Mouse (Mus musculus) G1E (cell line): ENCODE measurements around the gene Zscan10. TPM values are rescaled to one million over a fixed set of nuclear protein-coding genes. Genes with fewer than 3 reads are reported as not detected.
A peak's percentile ranks its signal among the peaks of the same experiment; 100 is the strongest.

Experiments used
- ATAC-seq: 2 replicates; pipeline ENCODE4 v1.8.0; 2016; ENCODE audit warnings: mild to moderate bottlenecking; ENCODE audit not compliant: insufficient number of reproducible peaks, poor library complexity, low FRiP score, severe bottlenecking; ENCODE audit errors: extremely low read depth
- DNase-seq: peaks from one replicate; pipeline ENCODE4 v3.0.0; 2012; ENCODE audit warnings: low spot score
- H3K27me3 ChIP-seq: 2 replicates; pipeline ENCODE4 v1.6.1; 2012; ENCODE audit warnings: mild to moderate bottlenecking, low read length, inconsistent platforms; ENCODE audit not compliant: insufficient read depth
- H3K36me3 ChIP-seq: replicated peaks from 2 replicates; pipeline ENCODE3; 2012; ENCODE audit warnings: mild to moderate bottlenecking, inconsistent platforms
- H3K4me1 ChIP-seq: 2 replicates; pipeline ENCODE4 v1.6.1; 2012; ENCODE audit warnings: low read depth, low read length, inconsistent platforms, mixed read lengths; ENCODE audit not compliant: insufficient read depth
- H3K4me3 ChIP-seq: 2 replicates; pipeline ENCODE4 v1.5.1; 2012; ENCODE audit warnings: low read depth, mild to moderate bottlenecking, inconsistent platforms, low read length, moderate library complexity, mixed read lengths
- H3K9me3 ChIP-seq: replicated peaks from 2 replicates; pipeline ENCODE4 v1.6.1; 2012; ENCODE audit warnings: inconsistent platforms
- CTCF ChIP-seq: IDR thresholded peaks from 2 replicates; pipeline ENCODE4 v1.5.1; 2012; ENCODE audit warnings: low read depth, low read length, inconsistent platforms, mixed read lengths
- GATA1 ChIP-seq: IDR thresholded peaks from 2 replicates; pipeline ENCODE4 v1.6.1; 2012; ENCODE audit warnings: borderline replicate concordance, low read length, inconsistent platforms, mixed read lengths
- GATA2 ChIP-seq: IDR thresholded peaks from 2 replicates; pipeline ENCODE4 v1.6.1; 2012; ENCODE audit warnings: low read depth, low read length, inconsistent platforms, borderline replicate concordance
- POLR2AphosphoS5 ChIP-seq: IDR thresholded peaks from 2 replicates; pipeline ENCODE4 v1.6.1; 2012; ENCODE audit warnings: low read depth, low read length, inconsistent platforms; ENCODE audit not compliant: insufficient replicate concordance
- TAL1 ChIP-seq: conservative IDR thresholded peaks from 2 replicates; pipeline ENCODE4 v1.6.1; 2012; ENCODE audit warnings: low read depth, low read length, inconsistent platforms, mixed read lengths
- polyA plus RNA-seq: library from polyadenylated mRNA; stranded (reverse); fragments of >175 nt; gene quantifications from 2 replicates; pipeline ENCODE4 v1.2.3, GENCODE M21; 2012
- total RNA-seq, 2 experiments: library from RNA; stranded (forward) in 1 of 2; stranded (reverse) in 1 of 2; fragments of 200-1000 nt in 1 of 2; fragments of >200 nt in 1 of 2; fragmentation: Nextera tagmentation in 1 of 2; gene quantifications; 2 replicates each; pipeline ENCODE4 v1.2.3; 2014 to 2017

The Zscan10 gene
- total and polyA plus RNA-seq, 3 experiments: 0.10 to 0.45 (median 0.44) TPM

DNA sequence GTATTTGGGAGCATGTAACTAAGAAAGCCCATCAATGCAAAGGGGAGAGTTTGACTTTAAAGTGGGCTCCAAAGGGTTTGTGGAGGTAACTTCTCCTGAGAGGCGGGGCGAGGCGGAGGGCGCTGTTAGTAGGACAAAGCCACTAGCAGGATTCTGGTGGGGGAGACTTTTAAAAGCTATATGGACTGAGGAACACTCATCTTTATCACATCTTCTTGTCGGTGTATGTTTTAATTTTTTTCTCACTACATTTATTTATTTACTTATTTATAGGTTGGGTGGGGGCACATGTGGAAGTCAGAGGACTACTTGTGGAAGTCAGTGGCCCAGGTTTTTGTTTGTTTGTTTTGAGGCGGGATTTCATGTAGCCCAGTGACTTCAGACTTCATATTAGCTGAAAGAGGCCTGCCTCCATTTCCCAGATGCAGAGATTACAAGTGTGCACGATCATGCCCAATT is 1.0 kb upstream of the Zscan10 start:
- ATAC-seq (no peak), DNase-seq (peak; percentile 51)
- Histone ChIP-seq H3K4me3 (peak overlapping the region; percentile 74), H3K4me1 (peaks cover 49% of the 10 kb centered on the region), H3K9me3 (no peaks in the 10 kb centered on the region), H3K27me3 (no peaks in the 10 kb centered on the region), H3K36me3 (no peaks in the 10 kb centered on the region)
- TF ChIP-seq TAL1 (no peak), GATA2 (no peak), POLR2AphosphoS5 (no peak; the same call in 1 of the 2 replicates), GATA1 (no peak), CTCF (no peak)

GRCm38 (mm10) chr17:23601836-23602585 is 1.4 kb downstream of the Zscan10 start:
- DNase-seq: no peak
- H3K9me3 ChIP-seq: no peaks in the 10 kb centered on the region
- H3K4me3 ChIP-seq: no peak overlapping the region
- no peaks in the 10 kb centered on the region for H3K36me3 ChIP-seq
- H3K27me3 ChIP-seq: peaks cover 4% of the 10 kb centered on the region; the same call in 1 of the 2 replicates
- H3K4me1 ChIP-seq: peaks cover 49% of the 10 kb centered on the region
- TF ChIP-seq POLR2AphosphoS5 (no peak), CTCF (no peak), TAL1 (no peak), GATA1 (no peak), GATA2 (no peak)
- ATAC-seq: no peak

DNA sequence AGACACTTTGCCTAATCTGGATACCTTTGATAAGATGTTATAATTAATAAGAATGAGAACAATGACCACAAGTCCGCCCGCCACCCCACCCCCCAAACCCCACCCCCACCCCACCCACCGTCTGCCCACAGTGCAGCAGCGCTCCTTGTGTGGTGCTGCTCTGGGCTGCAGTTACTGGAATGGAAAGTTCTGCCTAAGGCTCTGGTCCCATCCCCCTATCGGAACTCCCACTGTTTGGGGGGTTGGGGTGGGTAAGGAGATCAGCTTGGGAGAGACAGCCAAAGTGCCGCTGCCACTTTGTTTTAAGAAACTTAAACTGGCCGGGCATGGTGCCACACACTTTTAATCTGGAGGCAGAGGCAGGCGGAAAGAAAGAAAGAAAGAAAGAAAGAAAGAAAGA is 2.4 kb downstream of the Zscan10 start:
- no peaks in the 10 kb centered on the region for H3K36me3 ChIP-seq
- TF ChIP-seq GATA1 (no peak), POLR2AphosphoS5 (no peak), GATA2 (no peak), TAL1 (no peak), CTCF (no peak)
- peaks cover 44% of the 10 kb centered on the region for H3K4me1 ChIP-seq

GRCm38 (mm10) chr17:23603542-23603941 is 2.9 kb downstream of the Zscan10 start:
- peak; percentile 42; the same call in 1 of the 2 replicates for TF ChIP-seq CTCF
- no peak for TF ChIP-seq GATA2
- H3K4me1 ChIP-seq: peaks cover 40% of the 10 kb centered on the region
- no peaks in the 10 kb centered on the region for H3K36me3 ChIP-seq
- DNase-seq: peak; percentile 43
- H3K27me3 ChIP-seq: peaks cover 6% of the 10 kb centered on the region; the same call in 1 of the 2 replicates
- ATAC-seq: no peak; the same call in 1 of the 2 replicates
- H3K4me3 ChIP-seq: no peak overlapping the region
- no peaks in the 10 kb centered on the region for H3K9me3 ChIP-seq

More for the DNA sequence above, 2.4 kb downstream of the Zscan10 start:
- no peak for DNase-seq
- no peak for ATAC-seq
- H3K9me3 ChIP-seq: no peaks in the 10 kb centered on the region
- no peak overlapping the region; the same call in 1 of the 2 replicates for H3K4me3 ChIP-seq
- H3K27me3 ChIP-seq: peaks cover 4% of the 10 kb centered on the region; the same call in 1 of the 2 replicates

DNA sequence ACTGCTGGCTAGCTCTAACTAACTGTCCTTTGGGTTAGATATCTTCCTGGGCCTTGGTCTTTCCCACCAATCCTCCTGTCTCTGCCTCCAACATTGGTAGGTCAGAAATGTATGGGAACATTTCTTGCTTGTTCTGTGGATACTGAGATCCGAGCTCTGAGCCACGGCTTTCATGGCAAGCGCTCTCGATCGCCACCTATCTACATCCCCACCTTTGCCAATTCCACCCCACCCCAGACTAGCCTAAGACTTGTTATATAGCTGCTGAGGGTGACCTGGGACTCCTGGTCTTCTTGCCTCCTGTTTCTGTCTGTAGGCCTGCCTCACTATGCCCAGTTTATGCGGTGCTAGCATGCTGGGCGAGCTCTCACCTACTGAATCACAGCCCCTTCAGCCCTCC is 3.7 kb downstream of the Zscan10 start:
- Histone ChIP-seq H3K27me3 (peaks cover 10% of the 10 kb centered on the region; the same call in 1 of the 2 replicates), H3K36me3 (no peaks in the 10 kb centered on the region), H3K4me1 (peaks cover 32% of the 10 kb centered on the region), H3K9me3 (no peaks in the 10 kb centered on the region), H3K4me3 (no peak overlapping the region)
- DNase-seq (no peak), ATAC-seq (no peak)
- TF ChIP-seq TAL1 (no peak), CTCF (no peak), GATA2 (no peak), POLR2AphosphoS5 (no peak), GATA1 (no peak)

GRCm38 (mm10) chr17:23605220-23605619 is 4.6 kb downstream of the Zscan10 start:
- no peak for TF ChIP-seq TAL1
- no peak for TF ChIP-seq CTCF
- TF ChIP-seq POLR2AphosphoS5: no peak
- TF ChIP-seq GATA1: no peak
- no peak for TF ChIP-seq GATA2
- ATAC-seq (no peak), DNase-seq (no peak)
- Histone ChIP-seq H3K4me3 (no peak overlapping the region), H3K9me3 (no peaks in the 10 kb centered on the region), H3K4me1 (peaks cover 27% of the 10 kb centered on the region), H3K36me3 (no peaks in the 10 kb centered on the region), H3K27me3 (peaks cover 18% of the 10 kb centered on the region; the same call in 1 of the 2 replicates)
